ENCODE assay signal across 9 mouse cellular contexts in genomic region chr4:135270476-135270875, GRCm38 (mm10). TPM values are rescaled to one million over a fixed set of nuclear protein-coding genes. Genes with fewer than 3 reads are reported as not detected.
DNase-seq lines count a peak whose midpoint lies in the region; ATAC-seq lines count a peak whose summit lies in the region.
"Had no signal": no experiment of that assay in that cellular context is flagged by ENCODE, and none has a peak within 500 bp of the region (broad histone marks: within the 10 kb centered on the region; RNA-seq: fewer than 3 reads in every experiment).

No protein-coding gene starts in this region.

- H3K4me1 ChIP-seq in kidney, embryonic 14.5 days (ENCODE audit: control insufficient read depth, insufficient read depth, low read length) = peaks cover 54% of the 10 kb centered on the region
- peaks cover 55% of the 10 kb centered on the region for H3K4me1 ChIP-seq in embryonic facial prominence, embryonic 10.5 days
- H3K4me1 ChIP-seq in hindbrain, embryonic 16.5 days (ENCODE audit: control insufficient read depth, insufficient read depth, low read depth, low read length) = peaks cover 26% of the 10 kb centered on the region
- H3K4me1 ChIP-seq in midbrain, embryonic 14.5 days (ENCODE audit: control insufficient read depth, insufficient read depth, low read length) = peaks cover 40% of the 10 kb centered on the region

- DNase-seq in kidney, adult 9 months = no peak
- no peak for DNase-seq in embryonic facial prominence, embryonic 10.5 days (ENCODE audit: low spot score)
- DNase-seq in midbrain, embryonic 14.5 days = no peak
- DNase-seq in cerebellum, adult 8-10 months = no peak
- no peak for DNase-seq in Muller cell, postnatal 12 days (ENCODE audit: inconsistent ontology term)
- no peak for DNase-seq in thymus, adult 18-20 months

- peak overlapping the region; percentile 97; the same call in 1 of the 2 replicates for H3K9ac ChIP-seq in kidney, embryonic 14.5 days (ENCODE audit: low read depth, low read length)
- no peak overlapping the region for H3K9ac ChIP-seq in hindbrain, embryonic 16.5 days (ENCODE audit: low read depth, low read length)
- H3K9ac ChIP-seq in midbrain, embryonic 14.5 days (replicated peaks; ENCODE audit: low read length) = 0 out of 2 replicates have a peak overlapping the region, but pooled peaks have one; percentile 1

- peak overlapping the region; percentile 76 for H3K4me2 ChIP-seq in kidney, embryonic 14.5 days (replicated peaks; ENCODE audit: low read depth, low read length)
- H3K4me2 ChIP-seq in hindbrain, embryonic 16.5 days (ENCODE audit: low read length) = peak overlapping the region; percentile 71
- H3K4me2 ChIP-seq in midbrain, embryonic 14.5 days (ENCODE audit: low read length) = peak overlapping the region; percentile 80

- 49% methylated on average over 8 of the region's 8 CpGs for WGBS in kidney, embryonic 14.5 days
- 44% methylated on average over 8 of the region's 8 CpGs for WGBS in embryonic facial prominence, embryonic 10.5 days
- WGBS in hindbrain, embryonic 16.5 days = 56% methylated on average over 8 of the region's 8 CpGs
- 40% methylated on average over 8 of the region's 8 CpGs for WGBS in midbrain, embryonic 14.5 days

- peak overlapping the region; percentile 91 for H3K4me3 ChIP-seq in kidney, embryonic 14.5 days (ENCODE audit: low read length)
- peak overlapping the region; percentile 96 for H3K4me3 ChIP-seq in embryonic facial prominence, embryonic 10.5 days
- peak overlapping the region; percentile 55; the same call in 1 of the 2 replicates for H3K4me3 ChIP-seq in hindbrain, embryonic 16.5 days (ENCODE audit: low read length)
- H3K4me3 ChIP-seq in midbrain, embryonic 14.5 days (replicated peaks; ENCODE audit: low read depth, low read length) = peak overlapping the region; percentile 86; the same call in 1 of the 2 replicates

- H3K36me3 ChIP-seq in kidney, embryonic 14.5 days (ENCODE audit: control insufficient read depth, insufficient read depth, low read length) = no peaks in the 10 kb centered on the region
- peaks cover 38% of the 10 kb centered on the region for H3K36me3 ChIP-seq in embryonic facial prominence, embryonic 10.5 days (replicated peaks)
- H3K36me3 ChIP-seq in hindbrain, embryonic 16.5 days (ENCODE audit: control insufficient read depth, insufficient read depth, low read length) = no peaks in the 10 kb centered on the region
- no peaks in the 10 kb centered on the region for H3K36me3 ChIP-seq in midbrain, embryonic 14.5 days (ENCODE audit: control insufficient read depth, insufficient read depth, low read length)

- no peaks in the 10 kb centered on the region for H3K27me3 ChIP-seq in kidney, embryonic 14.5 days (ENCODE audit: control insufficient read depth, insufficient read depth, low read length)
- peaks cover 22% of the 10 kb centered on the region for H3K27me3 ChIP-seq in embryonic facial prominence, embryonic 10.5 days (replicated peaks; ENCODE audit: low read depth, poor library complexity, severe bottlenecking)
- H3K27me3 ChIP-seq in hindbrain, embryonic 16.5 days (replicated peaks; ENCODE audit: control insufficient read depth, insufficient read depth, low read length) = no peaks in the 10 kb centered on the region; the same call in 1 of the 2 replicates
- H3K27me3 ChIP-seq in midbrain, embryonic 14.5 days (ENCODE audit: control insufficient read depth, insufficient read depth, low read length) = no peaks in the 10 kb centered on the region; the same call in 1 of the 2 replicates
- H3K27me3 ChIP-seq: Patski had no signal

- H3K27ac ChIP-seq in kidney, embryonic 14.5 days (ENCODE audit: low read depth, low read length) = no peak overlapping the region
- H3K27ac ChIP-seq in embryonic facial prominence, embryonic 10.5 days (replicated peaks) = 0 out of 2 replicates have a peak overlapping the region, but pooled peaks have one; percentile 98
- H3K27ac ChIP-seq in hindbrain, embryonic 16.5 days (ENCODE audit: low read depth, low read length) = no peak overlapping the region
- no peak overlapping the region for H3K27ac ChIP-seq in midbrain, embryonic 14.5 days (replicated peaks; ENCODE audit: low read depth, low read length)

- ATAC-seq in kidney, embryonic 14.5 days (ENCODE audit: low FRiP score, low TSS enrichment) = no peak
- no peak for ATAC-seq in hindbrain, embryonic 16.5 days
- no peak for ATAC-seq in midbrain, embryonic 14.5 days (ENCODE audit: low FRiP score, low TSS enrichment)
- ATAC-seq: Patski had no signal

- no peaks in the 10 kb centered on the region for H3K9me3 ChIP-seq in kidney, embryonic 14.5 days (ENCODE audit: control insufficient read depth, low read length)
- no peaks in the 10 kb centered on the region for H3K9me3 ChIP-seq in embryonic facial prominence, embryonic 10.5 days
- no peaks in the 10 kb centered on the region for H3K9me3 ChIP-seq in hindbrain, embryonic 16.5 days (ENCODE audit: control insufficient read depth, low read length)
- H3K9me3 ChIP-seq in midbrain, embryonic 14.5 days (ENCODE audit: control insufficient read depth, low read length) = no peaks in the 10 kb centered on the region

RNA-seq across cellular contexts. Expression of gene Clic4, which starts 2.1 kb away (rescaled TPM):
- 68.5 and 132 TPM in 2 replicates for polyA plus RNA-seq in kidney, embryonic 14.5 days (2014; fragmentation: Nextera tagmentation; extraction: Ambion mirVana)
- 207 and 211 TPM in 2 replicates for polyA plus RNA-seq in embryonic facial prominence, embryonic 10.5 days (2016; fragmentation: Nextera tagmentation; extraction: Ambion mirVana)
- 56.1 and 71.0 TPM in 2 replicates for polyA plus RNA-seq in hindbrain, embryonic 16.5 days (2015; fragmentation: Nextera tagmentation; extraction: Ambion mirVana)
- polyA plus RNA-seq in midbrain, embryonic 14.5 days (2014; fragmentation: Nextera tagmentation; extraction: Ambion mirVana) = 34.9 and 61.9 TPM in 2 replicates
